Mouse (Mus musculus): ENCODE results near the gene Colgalt1. TPM values are rescaled to one million over a fixed set of nuclear protein-coding genes. Genes with fewer than 3 reads are reported as not detected.

Gene Colgalt1
- polyA plus RNA-seq, 2 experiments, result 20.7 to 31.4 TPM

DNA sequence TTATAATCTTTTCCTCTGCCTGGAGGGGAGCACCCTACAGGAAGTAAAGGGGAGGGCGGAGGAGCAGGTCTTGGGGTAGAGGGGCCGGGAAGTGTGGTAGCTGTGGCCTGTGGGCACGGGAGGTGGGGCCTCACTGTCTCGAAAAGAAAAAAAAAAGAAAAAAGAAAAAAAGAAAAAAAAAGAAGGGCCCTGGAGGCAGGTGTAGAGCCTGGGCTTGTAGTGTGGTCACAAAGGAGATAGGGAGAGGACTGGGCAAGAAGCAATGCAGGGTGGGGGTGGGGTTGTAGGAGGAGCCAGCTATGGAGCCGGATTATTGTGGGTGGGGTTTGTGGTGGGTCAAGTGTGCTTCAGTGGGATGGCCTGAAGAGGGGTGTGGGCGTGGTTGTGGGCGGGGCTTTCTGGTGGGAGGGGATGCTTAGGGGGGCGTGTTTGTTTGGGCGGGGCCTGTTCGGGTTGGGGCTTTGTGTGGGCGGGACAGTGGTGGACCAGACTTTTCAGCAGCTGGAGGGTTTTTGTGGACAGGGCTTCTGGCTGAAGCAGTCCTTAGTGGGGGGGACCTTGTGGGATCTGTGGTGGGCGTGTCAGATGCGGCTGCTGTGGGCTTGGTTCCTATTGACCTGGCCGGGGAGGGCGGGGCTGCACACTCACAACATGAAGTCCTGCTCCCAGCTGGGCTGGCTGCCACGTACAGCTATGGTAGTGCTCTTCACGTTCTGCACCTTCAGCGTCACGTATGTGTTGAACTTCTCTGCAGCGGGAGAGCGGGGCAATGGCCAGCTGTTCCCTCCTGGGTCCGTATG, 54.7 kb downstream of the Colgalt1 start:
- H3K4me3 ChIP-seq (ENCODE audit: insufficient read depth in 1 of 2, low read depth in 2 of 2, low read length in 2 of 2), result peak overlapping the region in 1 of 2 experiments; percentile 20; a peak in 1 of 4 replicates
- H3K9ac ChIP-seq (replicated peaks), result no peak overlapping the region
- DNase-seq (ENCODE audit: low read depth in 3 of 3, low spot score in 3 of 3), result peak; percentile 47 to 54 (median 51)
- peaks cover 23% of the 10 kb centered on the region for H3K27me3 ChIP-seq (ENCODE audit: control insufficient read depth, insufficient read depth, low read length)
- no peak overlapping the region for H3K27ac ChIP-seq
- peaks cover 0 to 5% of the 10 kb centered on the region in 2 experiments; a peak in 1 of 4 replicates for H3K4me1 ChIP-seq (replicated peaks; ENCODE audit: control insufficient read depth in 2 of 2, insufficient read depth in 2 of 2, low read length in 1 of 2)
- peak; percentile 71 for ATAC-seq (ENCODE audit: insufficient read depth)
- peak overlapping the region; percentile 47 for H3K4me2 ChIP-seq (ENCODE audit: low read depth)
- H3K9me3 ChIP-seq (ENCODE audit: control insufficient read depth, low read length), result no peaks in the 10 kb centered on the region
- H3K36me3 ChIP-seq (replicated peaks; ENCODE audit: control insufficient read depth, insufficient read depth, low read depth), result no peaks in the 10 kb centered on the region
- no peak for TF ChIP-seq EP300 (IDR thresholded peaks at IDR 0.05; ENCODE audit: low read depth)
- TF ChIP-seq CTCF (IDR thresholded peaks at IDR 0.05; ENCODE audit: low read depth), result no peak
- 2% methylated on average over 22 of the region's 22 CpGs for WGBS (ENCODE audit: insufficient replicate concordance)

DNA sequence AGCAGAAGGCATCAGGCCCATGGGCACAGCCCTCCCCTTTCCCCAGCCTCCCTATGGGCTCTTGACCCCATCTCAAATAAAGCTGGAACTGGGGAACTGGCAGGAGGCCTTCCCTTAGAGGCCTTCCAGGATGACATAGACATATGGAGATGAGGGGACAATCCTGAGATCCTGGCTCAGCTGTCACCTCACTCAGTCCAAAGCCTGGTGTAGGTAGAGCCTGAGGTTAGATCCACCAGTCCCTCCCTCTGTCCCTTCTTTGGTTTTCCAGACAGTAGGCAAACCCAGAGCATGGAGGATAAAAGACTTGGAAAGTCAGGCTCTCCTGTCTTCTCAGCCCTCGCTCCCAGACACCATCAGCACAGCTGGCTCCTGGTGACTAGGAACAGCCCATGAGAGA, 56.1 kb downstream of the Colgalt1 start:
- DNase-seq (ENCODE audit: low read depth in 3 of 3, low spot score in 3 of 3), result no peak
- no peak for ATAC-seq (ENCODE audit: insufficient read depth)
- Histone ChIP-seq H3K4me2 (ENCODE audit: low read depth) (no peak overlapping the region), H3K9me3 (ENCODE audit: control insufficient read depth, low read length) (no peaks in the 10 kb centered on the region), H3K36me3 (replicated peaks; ENCODE audit: control insufficient read depth, insufficient read depth, low read depth) (no peaks in the 10 kb centered on the region), H3K4me3 (ENCODE audit: insufficient read depth in 1 of 2, low read depth in 2 of 2, low read length in 2 of 2) (no peak overlapping the region), H3K27me3 (ENCODE audit: control insufficient read depth, insufficient read depth, low read length) (peaks cover 32% of the 10 kb centered on the region), H3K4me1 (replicated peaks; ENCODE audit: control insufficient read depth in 2 of 2, insufficient read depth in 2 of 2, low read length in 1 of 2) (peaks cover 4 to 7% of the 10 kb centered on the region in 2 experiments; a peak in 3 of 4 replicates), H3K27ac (no peak overlapping the region), H3K9ac (replicated peaks) (no peak overlapping the region)
- TF ChIP-seq CTCF (IDR thresholded peaks at IDR 0.05; ENCODE audit: low read depth) (no peak), EP300 (IDR thresholded peaks at IDR 0.05; ENCODE audit: low read depth) (no peak)
- WGBS (ENCODE audit: insufficient replicate concordance), result 63% methylated on average over 1 of the region's 1 CpGs

DNA sequence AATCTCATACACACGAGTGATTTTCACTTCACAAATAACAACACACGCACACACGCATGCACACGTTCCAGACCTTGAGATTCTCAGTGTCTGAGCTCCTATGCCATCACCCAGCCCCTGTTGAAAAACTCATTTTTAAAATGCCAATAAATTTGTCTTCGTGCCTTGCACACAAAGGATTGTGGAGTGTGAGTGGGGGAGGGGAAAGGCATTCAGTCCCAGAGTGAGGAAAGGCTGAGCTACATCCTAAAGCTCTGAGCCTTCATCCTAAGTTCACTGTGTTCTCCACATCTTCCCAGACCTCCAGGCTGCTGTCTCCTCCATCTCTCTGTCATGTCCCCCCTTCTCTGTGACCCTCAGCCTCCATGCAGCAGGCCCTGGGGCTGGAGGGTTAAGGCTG, 56.5 kb downstream of the Colgalt1 start:
- no peak overlapping the region for H3K4me3 ChIP-seq (ENCODE audit: insufficient read depth in 1 of 2, low read depth in 2 of 2, low read length in 2 of 2)
- no peaks in the 10 kb centered on the region for H3K36me3 ChIP-seq (replicated peaks; ENCODE audit: control insufficient read depth, insufficient read depth, low read depth)
- no peak for TF ChIP-seq CTCF (IDR thresholded peaks at IDR 0.05; ENCODE audit: low read depth)
- TF ChIP-seq EP300 (IDR thresholded peaks at IDR 0.05; ENCODE audit: low read depth), result no peak
- DNase-seq (ENCODE audit: low read depth in 3 of 3, low spot score in 3 of 3), result no peak
- peaks cover 32% of the 10 kb centered on the region for H3K27me3 ChIP-seq (ENCODE audit: control insufficient read depth, insufficient read depth, low read length)
- WGBS (ENCODE audit: insufficient replicate concordance), result 63% methylated on average over 5 of the region's 5 CpGs
- H3K9ac ChIP-seq (replicated peaks), result no peak overlapping the region
- ATAC-seq (ENCODE audit: insufficient read depth), result no peak
- H3K4me2 ChIP-seq (ENCODE audit: low read depth), result no peak overlapping the region
- H3K4me1 ChIP-seq (replicated peaks; ENCODE audit: control insufficient read depth in 2 of 2, insufficient read depth in 2 of 2, low read length in 1 of 2), result peaks cover 4 to 9% of the 10 kb centered on the region in 2 experiments; a peak in 3 of 4 replicates
- H3K9me3 ChIP-seq (ENCODE audit: control insufficient read depth, low read length), result no peaks in the 10 kb centered on the region
- H3K27ac ChIP-seq, result no peak overlapping the region

DNA sequence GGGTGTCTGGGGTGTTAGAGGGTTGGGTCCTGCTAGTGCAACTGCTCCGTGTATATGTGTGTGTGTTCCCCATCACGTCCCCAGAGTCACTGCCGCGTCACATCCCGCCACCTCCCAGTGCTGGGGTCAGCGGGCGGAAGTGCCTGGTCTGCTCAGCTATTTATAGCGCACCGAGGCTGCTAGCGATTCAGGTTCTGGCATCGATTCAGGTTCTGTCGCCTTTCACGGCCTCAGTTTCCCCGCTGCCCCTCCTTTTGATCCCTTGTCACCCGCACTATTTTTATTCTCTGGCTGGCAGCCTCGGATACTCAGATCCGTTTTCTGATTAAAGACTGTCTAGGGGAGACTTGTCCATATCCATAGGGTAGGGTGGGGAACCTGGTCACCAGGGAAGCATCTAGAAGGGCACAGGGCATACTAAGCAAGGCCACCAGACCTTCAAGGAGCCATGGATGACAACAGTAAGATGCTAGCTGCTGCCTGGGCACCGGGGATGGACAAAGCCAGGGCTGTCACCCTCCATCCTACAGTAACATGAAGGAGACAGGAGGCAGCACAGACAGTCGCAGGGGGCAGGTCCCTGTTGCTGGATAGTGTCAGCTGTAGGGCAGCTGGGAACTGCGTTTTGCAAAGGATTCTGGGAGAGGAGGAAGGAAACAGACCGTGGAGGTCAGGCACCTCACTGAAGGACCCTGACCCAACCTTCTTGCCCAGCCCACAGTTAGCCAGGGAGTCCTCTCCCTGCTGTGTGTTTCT, 57.6 kb downstream of the Colgalt1 start:
- no peaks in the 10 kb centered on the region for H3K36me3 ChIP-seq (replicated peaks; ENCODE audit: control insufficient read depth, insufficient read depth, low read depth)
- ATAC-seq (ENCODE audit: insufficient read depth) (no peak), DNase-seq (ENCODE audit: low read depth in 3 of 3, low spot score in 3 of 3) (no peak)
- peak overlapping the region; percentile 39; the same call in 1 of the 2 replicates for H3K4me2 ChIP-seq (ENCODE audit: low read depth)
- 1% methylated on average over 21 of the region's 21 CpGs for WGBS (ENCODE audit: insufficient replicate concordance)
- H3K9ac ChIP-seq (replicated peaks), result no peak overlapping the region
- no peak for TF ChIP-seq CTCF (IDR thresholded peaks at IDR 0.05; ENCODE audit: low read depth)
- TF ChIP-seq EP300 (IDR thresholded peaks at IDR 0.05; ENCODE audit: low read depth), result no peak
- H3K27ac ChIP-seq, result no peak overlapping the region
- H3K4me3 ChIP-seq (ENCODE audit: insufficient read depth in 1 of 2, low read depth in 2 of 2, low read length in 2 of 2), result no peak overlapping the region
- H3K27me3 ChIP-seq (ENCODE audit: control insufficient read depth, insufficient read depth, low read length), result peaks cover 32% of the 10 kb centered on the region
- H3K4me1 ChIP-seq (replicated peaks; ENCODE audit: control insufficient read depth in 2 of 2, insufficient read depth in 2 of 2, low read length in 1 of 2), result peaks cover 4 to 9% of the 10 kb centered on the region in 2 experiments; a peak in 3 of 4 replicates
- H3K9me3 ChIP-seq (ENCODE audit: control insufficient read depth, low read length), result no peaks in the 10 kb centered on the region

DNA sequence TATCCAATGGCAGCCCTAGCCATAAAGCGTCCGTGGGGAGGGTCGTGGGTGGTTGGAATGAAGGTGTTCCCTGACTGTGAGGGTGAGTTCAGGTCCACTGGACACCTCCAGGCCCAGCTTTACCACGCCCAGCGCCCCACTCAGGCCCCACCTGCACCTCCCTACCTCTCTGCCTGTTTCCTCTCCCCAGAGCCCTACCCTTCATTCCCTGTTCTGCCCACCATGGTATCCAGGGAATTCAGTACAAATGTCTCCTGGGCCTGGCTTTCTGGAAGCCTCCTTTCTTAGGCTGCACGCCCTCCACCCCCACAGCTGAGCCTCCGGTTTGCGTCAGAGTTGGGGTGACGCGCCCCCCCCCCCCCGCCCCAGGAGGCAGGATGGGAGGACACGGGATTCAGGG, 59.4 kb downstream of the Colgalt1 start:
- no peak overlapping the region for H3K27ac ChIP-seq
- no peak overlapping the region for H3K9ac ChIP-seq (replicated peaks)
- 20% methylated on average over 12 of the region's 12 CpGs for WGBS (ENCODE audit: insufficient replicate concordance)
- H3K4me1 ChIP-seq (replicated peaks; ENCODE audit: control insufficient read depth in 2 of 2, insufficient read depth in 2 of 2, low read length in 1 of 2), result peaks cover 4 to 9% of the 10 kb centered on the region in 2 experiments; a peak in 3 of 4 replicates
- TF ChIP-seq CTCF (IDR thresholded peaks at IDR 0.05; ENCODE audit: low read depth), result no peak
- no peak for TF ChIP-seq EP300 (IDR thresholded peaks at IDR 0.05; ENCODE audit: low read depth)
- no peak for ATAC-seq (ENCODE audit: insufficient read depth)
- no peaks in the 10 kb centered on the region for H3K9me3 ChIP-seq (ENCODE audit: control insufficient read depth, low read length)
- no peak overlapping the region for H3K4me3 ChIP-seq (ENCODE audit: insufficient read depth in 1 of 2, low read depth in 2 of 2, low read length in 2 of 2)
- H3K36me3 ChIP-seq (replicated peaks; ENCODE audit: control insufficient read depth, insufficient read depth, low read depth), result no peaks in the 10 kb centered on the region
- H3K27me3 ChIP-seq (ENCODE audit: control insufficient read depth, insufficient read depth, low read length), result peaks cover 32% of the 10 kb centered on the region
- DNase-seq (ENCODE audit: low read depth in 3 of 3, low spot score in 3 of 3), result no peak
- H3K4me2 ChIP-seq (ENCODE audit: low read depth), result peak overlapping the region; percentile 66
